Mouse (Mus musculus) liver, adult 2 months (tissue): Measurements from ENCODE around the gene Prdm9. TPM values are rescaled to one million over a fixed set of nuclear protein-coding genes. Genes with fewer than 3 reads are reported as not detected.

ENCODE experiments used
- DNase-seq: peaks from one replicate; pipeline ENCODE4 v3.0.0-alpha.2; 2011; ENCODE audit warnings: low read depth, low spot score; ENCODE audit errors: extremely low read depth
- H3K27ac ChIP-seq: fragments of 200-500 bp; replicated peaks from 2 replicates; pipeline ENCODE4 v1.5.1; 2012; ENCODE audit warnings: low read depth, mild to moderate bottlenecking, control low read depth, inconsistent platforms, low read length; ENCODE audit not compliant: insufficient read depth
- H3K27me3 ChIP-seq: fragments of 200-500 bp; 2 replicates; pipeline ENCODE4 v1.6.1; 2012; ENCODE audit warnings: mild to moderate bottlenecking, moderate library complexity, low read length, inconsistent platforms; ENCODE audit not compliant: control insufficient read depth, insufficient read depth
- H3K36me3 ChIP-seq: fragments of 200-500 bp; 2 replicates; pipeline ENCODE4 v1.6.1; 2012; ENCODE audit warnings: low read length, inconsistent platforms; ENCODE audit not compliant: control insufficient read depth, insufficient read depth
- H3K4me1 ChIP-seq: fragments of 200-500 bp; 2 replicates; pipeline ENCODE4 v1.6.1; 2011; ENCODE audit warnings: low read length; ENCODE audit not compliant: control insufficient read depth, insufficient read depth
- H3K4me3 ChIP-seq: fragments of 200-500 bp; 2 replicates; pipeline ENCODE4 v1.5.1; 2011; ENCODE audit warnings: low read depth, mild to moderate bottlenecking, control low read depth, low read length, moderate library complexity; ENCODE audit not compliant: insufficient read depth
- H3K79me2 ChIP-seq: fragments of 200-500 bp; 2 replicates; pipeline ENCODE4 v1.6.1; 2012; ENCODE audit warnings: inconsistent platforms, mild to moderate bottlenecking, low read length, moderate library complexity; ENCODE audit not compliant: control insufficient read depth, insufficient read depth
- H3K9ac ChIP-seq: fragments of 200-500 bp; 2 replicates; pipeline ENCODE4 v1.6.1; 2012; ENCODE audit warnings: low read depth, mild to moderate bottlenecking, control low read depth, inconsistent platforms, low read length
- CTCF ChIP-seq: fragments of 200-500 bp; IDR thresholded peaks from 2 replicates; pipeline ENCODE4 v1.5.1; 2011; ENCODE audit warnings: low read depth, low read length, control low read depth
- POLR2A ChIP-seq: fragments of 200-500 bp; IDR thresholded peaks from 2 replicates; pipeline ENCODE4 v1.6.1; 2011; ENCODE audit warnings: low read length, control low read depth; ENCODE audit not compliant: insufficient read depth; ENCODE audit errors: extremely low read depth
- WGBS: fragments of 180-500 bp; shearing (Covaris S2); methylation state at CpG from one replicate; pipeline ENCODE4 v1.1.7; 2018; 5-methylcytosine and 5-hydroxymethylcytosine counted together
- polyA plus RNA-seq: library from polyadenylated mRNA; depleted of rRNA; stranded (reverse); fragments of >200 nt; gene quantifications from 2 replicates; pipeline ENCODE4 v1.2.3, GENCODE M21; 2012
- total RNA-seq: library from RNA; depleted of rRNA; stranded (reverse); fragments of >200 nt; gene quantifications from 2 replicates; pipeline ENCODE4 v1.2.3, GENCODE M21; 2014

The Prdm9 gene
- total and polyA plus RNA-seq, 2 experiments = 2.5 to 5.4 TPM

DNA sequence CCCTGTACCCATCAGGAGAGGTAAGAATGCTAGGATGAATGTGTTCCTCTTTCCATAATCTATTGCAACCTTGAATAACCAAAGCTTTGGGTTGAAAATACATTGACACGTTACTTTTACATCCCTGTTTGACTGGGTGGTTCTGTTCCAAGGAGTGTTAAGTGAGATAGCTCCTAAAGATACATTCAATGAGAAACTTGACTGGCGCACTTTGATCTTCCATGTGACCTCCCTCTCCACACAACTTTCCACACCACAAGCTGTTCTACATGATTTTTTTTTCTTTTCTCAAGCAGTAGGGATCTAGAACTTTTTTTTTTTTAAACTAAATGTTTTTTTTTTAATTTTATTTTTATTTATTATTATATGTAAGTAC, 15.9 kb upstream of the Prdm9 start:
- no peak overlapping the region for H3K4me3 ChIP-seq
- DNase-seq = no peak
- H3K27me3 ChIP-seq = no peaks in the 10 kb centered on the region
- no peaks in the 10 kb centered on the region for H3K36me3 ChIP-seq
- H3K9ac ChIP-seq = no peak overlapping the region
- 91% methylated on average over 2 of the region's 2 CpGs for WGBS
- no peak for TF ChIP-seq CTCF
- TF ChIP-seq POLR2A = no peak
- H3K79me2 ChIP-seq = no peaks in the 10 kb centered on the region
- peaks cover 3% of the 10 kb centered on the region; the same call in 1 of the 2 replicates for H3K4me1 ChIP-seq
- no peak overlapping the region for H3K27ac ChIP-seq

DNA sequence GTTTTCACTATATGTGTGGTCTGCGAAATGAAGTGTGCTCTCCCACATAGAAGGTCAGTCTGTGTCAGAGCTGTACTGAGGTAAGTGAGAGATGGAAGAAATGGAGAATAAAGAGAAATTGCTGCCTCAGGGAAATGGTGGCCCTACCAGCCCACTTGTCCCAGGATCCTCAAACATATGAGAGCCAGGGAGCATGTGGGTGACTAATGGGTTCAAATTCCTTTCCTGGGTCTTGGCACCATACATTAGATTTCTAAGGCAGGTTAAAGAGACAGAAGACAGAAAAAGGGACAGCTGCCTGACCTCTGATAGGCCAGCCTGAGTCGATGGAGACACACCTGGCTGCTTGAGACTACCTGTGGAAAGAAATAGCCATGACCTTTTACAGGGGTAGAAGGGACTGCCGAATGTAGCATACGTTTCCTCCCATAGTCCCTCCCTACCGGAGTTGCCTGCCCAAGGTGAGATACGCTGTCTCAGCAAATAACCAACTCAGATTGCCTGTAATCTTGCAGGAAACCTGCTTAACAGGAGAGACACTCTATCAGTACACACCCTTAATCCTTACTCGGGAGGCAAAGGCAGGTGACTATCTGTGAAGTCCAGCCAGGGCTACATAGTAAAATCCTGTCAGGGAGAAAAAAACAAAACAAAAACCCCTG, 15.4 kb upstream of the Prdm9 start:
- no peaks in the 10 kb centered on the region for H3K27me3 ChIP-seq
- peaks cover 3% of the 10 kb centered on the region; the same call in 1 of the 2 replicates for H3K4me1 ChIP-seq
- DNase-seq = no peak
- H3K4me3 ChIP-seq = no peak overlapping the region
- TF ChIP-seq CTCF (no peak), POLR2A (no peak)
- no peak overlapping the region for H3K27ac ChIP-seq
- no peaks in the 10 kb centered on the region for H3K79me2 ChIP-seq
- no peak overlapping the region for H3K9ac ChIP-seq
- WGBS = 80% methylated on average over 7 of the region's 7 CpGs
- no peaks in the 10 kb centered on the region for H3K36me3 ChIP-seq

DNA sequence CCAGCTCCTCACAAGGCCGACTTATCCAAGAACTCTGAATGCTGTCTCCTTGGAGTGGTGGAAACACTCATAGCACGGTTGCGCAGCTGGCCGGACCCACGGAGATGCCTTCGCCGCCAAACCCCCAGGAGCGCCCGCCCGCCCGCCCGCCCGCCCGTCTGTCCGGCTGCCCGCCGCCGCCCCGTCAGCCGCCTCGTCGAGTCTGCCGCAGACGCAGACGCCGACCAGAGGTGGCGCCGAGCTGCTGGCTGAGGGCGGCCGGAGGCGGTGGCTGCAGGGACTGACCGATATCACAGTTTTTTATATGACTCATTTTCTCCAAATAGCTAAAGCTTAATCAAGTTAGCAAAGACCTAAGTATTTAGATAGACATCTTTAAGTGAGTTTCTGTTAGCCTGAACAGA, 13.1 kb upstream of the Prdm9 start:
- peaks cover 3% of the 10 kb centered on the region; the same call in 1 of the 2 replicates for H3K4me1 ChIP-seq
- H3K27me3 ChIP-seq = no peaks in the 10 kb centered on the region
- no peaks in the 10 kb centered on the region for H3K79me2 ChIP-seq
- H3K9ac ChIP-seq = no peak overlapping the region
- no peaks in the 10 kb centered on the region for H3K36me3 ChIP-seq
- peak; percentile 18 for DNase-seq
- no peak overlapping the region for H3K27ac ChIP-seq
- H3K4me3 ChIP-seq = peak overlapping the region; percentile 17; the same call in 1 of the 2 replicates
- TF ChIP-seq POLR2A (no peak), CTCF (peak; percentile 50)
- WGBS = 2% methylated on average over 32 of the region's 32 CpGs

DNA sequence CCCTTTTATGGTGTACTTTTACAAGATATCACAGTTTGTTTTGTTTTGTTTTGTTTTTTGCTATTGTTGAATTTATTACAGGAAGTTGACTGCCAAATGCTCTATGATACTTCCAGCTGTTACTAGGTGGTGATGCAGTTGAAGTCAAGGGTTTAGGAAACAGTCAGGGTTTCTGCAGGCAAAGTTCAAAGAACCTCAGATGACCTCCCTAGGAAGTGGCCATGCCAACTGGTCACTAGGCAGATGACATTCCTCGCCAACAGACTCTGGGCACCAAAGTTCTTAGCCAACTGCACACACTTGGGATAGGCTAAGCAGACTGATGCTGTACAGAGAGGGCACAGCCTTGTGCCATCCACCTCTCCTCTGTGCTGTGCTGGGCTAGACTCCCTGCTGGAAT, 10.9 kb upstream of the Prdm9 start:
- Histone ChIP-seq H3K4me1 (peaks cover 3% of the 10 kb centered on the region; the same call in 1 of the 2 replicates), H3K9ac (no peak overlapping the region), H3K4me3 (no peak overlapping the region), H3K36me3 (no peaks in the 10 kb centered on the region), H3K27ac (no peak overlapping the region), H3K79me2 (no peaks in the 10 kb centered on the region), H3K27me3 (no peaks in the 10 kb centered on the region)
- DNase-seq = peak; percentile 77
- TF ChIP-seq POLR2A = no peak
- no peak for TF ChIP-seq CTCF
- 14% methylated on average over 1 of the region's 1 CpGs for WGBS

DNA sequence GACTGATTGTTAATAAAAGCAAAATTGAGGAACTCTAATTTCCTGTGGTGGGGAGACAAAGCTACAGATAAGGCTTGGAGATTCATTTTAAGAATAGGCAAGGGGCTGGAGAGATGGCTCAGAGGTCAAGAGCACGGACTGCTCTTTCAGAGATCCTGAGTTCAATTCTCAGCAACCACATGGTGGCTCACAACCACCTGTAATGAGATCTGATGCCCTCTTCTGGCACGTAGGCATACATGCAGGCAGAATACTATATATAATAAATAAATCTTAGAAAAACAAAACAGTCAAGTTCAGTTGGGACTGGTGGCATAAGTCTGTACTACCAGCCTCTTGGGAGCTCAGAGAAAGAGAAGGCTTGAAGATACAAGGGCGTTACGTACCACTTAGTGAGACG, 2.8 kb upstream of the Prdm9 start:
- TF ChIP-seq CTCF (no peak), POLR2A (no peak)
- H3K4me3 ChIP-seq = no peak overlapping the region
- 0 out of 2 replicates have a peak, but pooled peaks cover 5% of the 10 kb centered on the region for H3K4me1 ChIP-seq
- WGBS = 81% methylated on average over 5 of the region's 5 CpGs
- H3K36me3 ChIP-seq = no peaks in the 10 kb centered on the region
- no peaks in the 10 kb centered on the region for H3K27me3 ChIP-seq
- no peak for DNase-seq
- no peaks in the 10 kb centered on the region for H3K79me2 ChIP-seq
- no peak overlapping the region for H3K9ac ChIP-seq
- no peak overlapping the region for H3K27ac ChIP-seq

DNA sequence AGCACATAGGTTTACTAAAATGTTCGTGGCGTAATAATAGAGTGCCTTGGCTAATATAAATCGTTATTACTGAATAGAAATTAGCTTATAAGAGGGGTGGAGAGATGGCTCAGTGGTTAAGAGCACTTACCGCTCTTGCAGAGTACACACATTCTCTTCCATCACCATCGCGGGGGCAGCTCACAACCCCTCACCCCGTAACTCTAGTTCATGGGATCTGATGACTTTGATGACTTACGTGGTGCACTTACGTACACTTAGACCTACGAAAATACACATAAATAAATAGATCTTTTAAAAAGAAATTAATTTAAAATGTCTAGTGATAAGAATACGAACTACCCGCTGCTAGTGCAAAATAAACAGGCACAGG, 760 bp upstream of the Prdm9 start:
- no peak overlapping the region for H3K27ac ChIP-seq

More for the DNA sequence above, 760 bp upstream of the Prdm9 start:
- Histone ChIP-seq H3K4me1 (0 out of 2 replicates have a peak, but pooled peaks cover 5% of the 10 kb centered on the region), H3K27me3 (no peaks in the 10 kb centered on the region), H3K9ac (0 out of 2 replicates have a peak overlapping the region, but pooled peaks have one; percentile 18), H3K79me2 (no peaks in the 10 kb centered on the region), H3K4me3 (peak overlapping the region; percentile 30), H3K36me3 (no peaks in the 10 kb centered on the region)
- no peak for TF ChIP-seq POLR2A
- no peak for TF ChIP-seq CTCF
- 41% methylated on average over 12 of the region's 12 CpGs for WGBS
- no peak for DNase-seq
